Mouse (Mus musculus) fat pad, adult 2 months (tissue): Measurements from ENCODE around the gene Alkbh2.

Experiments
- DNase-seq: peaks from one replicate; pipeline ENCODE4 v3.0.0-alpha.2; 2011; ENCODE audit warnings: low read depth, low spot score; ENCODE audit errors: extremely low read depth

Gene Alkbh2

DNA sequence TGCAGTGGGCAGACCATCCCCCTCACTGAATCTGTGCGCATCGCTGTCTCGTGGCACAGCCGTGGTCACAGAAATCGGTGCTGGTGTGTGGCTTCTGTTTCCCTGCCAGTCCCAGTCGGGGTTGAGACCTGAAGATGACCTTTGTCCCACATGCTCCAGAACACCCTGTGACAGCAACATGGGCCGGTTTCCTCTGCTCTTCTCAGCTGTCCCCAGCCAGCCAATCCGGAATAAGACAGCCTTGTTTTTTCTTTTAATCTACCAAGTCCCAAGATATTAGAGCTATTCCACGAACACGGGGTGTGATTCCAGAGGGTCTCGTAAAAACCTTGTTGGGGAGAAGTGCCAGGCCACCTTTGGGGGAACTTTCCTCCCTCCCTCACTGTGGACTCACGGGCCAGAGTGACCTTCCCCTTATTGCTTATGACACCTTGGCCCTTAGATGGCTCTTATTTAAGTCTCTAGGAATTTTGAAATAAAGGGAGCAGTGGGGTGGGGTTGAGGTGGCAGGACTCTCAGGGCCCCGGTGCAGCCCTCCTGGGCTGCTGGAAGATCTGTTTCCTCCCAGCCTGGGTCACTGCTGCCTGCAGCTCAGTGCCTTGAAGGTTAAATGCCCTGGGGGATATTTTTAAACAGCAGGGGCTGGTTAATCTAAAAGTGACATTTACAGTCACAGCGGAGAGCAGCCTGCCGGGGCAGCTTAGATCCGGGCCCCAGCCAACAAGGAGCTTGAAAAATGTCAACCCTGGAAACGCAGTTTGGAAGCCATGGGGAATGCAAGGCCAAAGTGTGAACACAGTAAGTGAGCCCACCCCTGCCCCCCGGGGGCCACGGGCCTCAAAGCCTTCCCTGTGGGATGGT lies 18.2 kb upstream of the Alkbh2 start, which contains the start of gene Acacb:
Gene Acacb, plus strand, starts transcription at position 508 of the 861 bp plus-strand sequence.
- no peak for DNase-seq

DNA sequence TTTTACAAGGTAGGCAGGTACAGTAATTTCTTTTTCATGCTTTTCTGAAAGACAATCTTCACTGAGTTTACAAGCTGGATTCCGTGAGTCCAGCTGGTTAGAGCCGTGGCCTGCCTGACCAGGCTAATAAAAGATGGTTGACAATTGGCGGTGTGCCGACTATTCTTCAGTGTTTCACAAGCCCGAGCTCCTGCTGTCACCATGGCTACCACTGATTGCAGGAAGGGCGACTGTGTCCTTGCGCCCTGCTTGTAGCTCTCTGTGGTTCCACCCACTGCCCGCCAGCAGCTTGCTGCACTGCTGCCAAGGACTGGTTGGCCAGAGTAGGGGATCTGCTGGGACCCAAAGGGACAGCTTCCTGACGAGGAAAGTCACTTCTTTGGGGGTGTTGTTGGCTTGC lies 11.2 kb upstream of the Alkbh2 start:
- no peak for DNase-seq

DNA sequence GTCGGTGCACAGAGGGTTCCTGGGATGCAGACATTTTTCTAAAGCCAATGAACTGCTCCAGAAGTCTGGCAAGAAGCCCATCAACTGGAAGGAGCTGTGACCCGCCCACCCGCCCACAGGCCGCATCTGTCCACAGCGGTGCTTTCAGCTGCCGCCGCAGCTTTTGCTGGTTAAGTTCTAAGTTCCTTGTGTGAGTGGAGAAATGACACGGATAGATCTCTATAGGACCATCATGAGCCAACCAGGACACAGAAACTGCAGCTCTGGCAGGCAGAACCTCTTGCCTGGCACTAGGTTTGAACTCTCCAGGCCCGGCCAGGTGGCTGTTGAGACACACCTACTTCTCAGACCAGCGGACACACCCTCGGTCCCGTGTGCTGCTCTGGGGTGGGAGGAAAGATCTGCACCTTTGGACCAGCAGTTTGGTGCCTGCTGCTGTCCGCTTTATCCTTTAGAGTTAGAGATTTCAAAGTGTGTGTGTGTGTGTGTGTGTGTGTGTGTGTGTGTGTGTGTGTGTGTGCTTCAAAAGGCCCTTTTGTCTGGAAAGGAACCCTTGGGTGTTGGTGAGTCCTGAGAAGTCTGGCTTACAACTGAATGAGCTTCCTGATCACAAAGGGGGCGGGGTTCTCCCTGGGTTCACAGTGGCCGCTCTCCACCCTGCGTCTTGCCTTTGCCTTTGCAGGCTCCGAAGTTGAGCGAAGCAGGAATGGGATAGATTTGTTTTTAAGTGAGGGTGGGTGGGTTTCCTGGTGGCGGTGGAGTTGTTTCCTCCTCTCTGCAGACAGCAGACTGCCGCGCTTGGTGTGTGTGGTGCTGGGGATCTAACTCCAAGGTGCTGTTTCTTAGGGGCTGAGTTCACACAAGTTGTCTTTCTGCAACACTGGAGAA lies 10.5 kb upstream of the Alkbh2 start:
- no peak for DNase-seq

DNA sequence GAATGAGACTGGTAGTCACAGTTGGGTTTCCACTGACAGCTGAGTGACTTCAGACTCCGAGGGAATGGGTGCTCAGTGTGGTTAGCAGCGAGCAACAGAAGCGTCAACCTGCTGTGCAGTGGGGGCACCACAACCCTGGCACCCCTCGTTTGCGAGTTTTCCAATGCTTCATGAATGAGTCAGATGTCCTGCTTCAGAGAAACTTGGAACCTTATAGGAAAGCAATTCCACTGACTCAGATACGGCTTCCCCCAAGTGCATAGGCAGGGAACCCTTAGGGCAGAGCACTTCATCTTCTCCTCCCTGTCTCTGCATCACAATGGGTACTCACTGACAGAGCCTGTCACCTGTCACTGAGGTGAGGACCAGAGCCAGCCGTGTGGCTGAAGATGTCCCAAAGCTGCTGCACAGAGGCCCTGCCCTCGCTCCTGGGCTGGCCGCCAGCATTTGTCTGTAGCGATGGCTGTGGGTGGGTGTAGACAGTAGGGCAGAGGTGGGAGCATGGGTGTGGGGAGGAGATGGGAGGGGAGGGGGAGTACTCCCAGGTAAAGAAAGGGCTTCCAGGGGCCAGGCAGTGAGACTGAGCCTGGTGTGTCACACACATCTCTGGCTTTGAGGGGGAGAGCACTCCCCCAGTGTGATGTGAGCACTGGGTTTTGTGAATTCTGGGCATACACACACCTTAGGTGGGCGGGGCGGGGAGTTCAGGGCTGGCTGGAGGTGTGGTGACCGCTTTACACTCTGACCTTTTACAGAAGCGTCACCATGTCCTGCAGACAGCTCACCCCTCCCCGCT lies 9.7 kb upstream of the Alkbh2 start:
- DNase-seq, result no peak

DNA sequence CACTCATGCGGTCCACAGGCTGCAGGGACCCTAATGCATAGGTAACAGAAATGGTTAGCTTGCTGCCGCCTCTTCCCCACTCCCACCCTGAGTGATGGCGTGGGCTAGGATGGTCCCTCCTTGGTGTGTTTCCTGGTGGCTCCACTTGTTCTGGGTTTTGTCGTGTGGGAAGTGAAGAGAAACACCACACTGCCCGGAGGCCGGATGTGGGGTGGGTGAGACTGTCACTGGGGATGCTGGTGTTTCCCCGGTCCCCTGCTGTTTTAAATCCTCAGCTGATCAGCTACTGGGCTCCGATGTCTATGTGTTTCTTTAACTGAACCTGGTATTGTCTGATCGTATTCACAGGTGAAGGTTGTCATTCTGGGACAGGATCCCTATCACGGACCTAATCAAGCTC lies 7.5 kb upstream of the Alkbh2 start:
- DNase-seq, result no peak

DNA sequence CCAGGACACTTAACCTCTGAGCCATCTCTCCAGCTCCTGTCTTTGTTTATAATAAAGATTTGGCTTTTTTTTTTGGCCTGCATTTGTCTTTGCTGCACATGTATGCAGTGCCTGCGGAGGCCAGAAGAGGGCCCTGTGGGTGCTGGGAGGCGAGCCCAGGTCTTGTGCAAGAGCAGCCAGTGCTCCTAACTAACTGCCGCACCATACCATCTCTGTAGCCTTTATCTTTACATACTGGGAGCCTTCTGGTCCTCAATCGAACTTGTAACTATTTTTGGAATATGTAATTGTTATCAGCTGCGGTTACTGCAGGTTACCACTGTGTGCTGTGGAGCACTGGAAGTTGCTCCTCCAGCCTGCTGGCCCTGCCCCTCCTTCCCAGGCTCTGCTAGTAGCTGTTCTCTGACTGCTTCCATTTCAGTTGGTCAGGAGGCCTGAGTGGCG lies 6.1 kb upstream of the Alkbh2 start:
- DNase-seq, result no peak

DNA sequence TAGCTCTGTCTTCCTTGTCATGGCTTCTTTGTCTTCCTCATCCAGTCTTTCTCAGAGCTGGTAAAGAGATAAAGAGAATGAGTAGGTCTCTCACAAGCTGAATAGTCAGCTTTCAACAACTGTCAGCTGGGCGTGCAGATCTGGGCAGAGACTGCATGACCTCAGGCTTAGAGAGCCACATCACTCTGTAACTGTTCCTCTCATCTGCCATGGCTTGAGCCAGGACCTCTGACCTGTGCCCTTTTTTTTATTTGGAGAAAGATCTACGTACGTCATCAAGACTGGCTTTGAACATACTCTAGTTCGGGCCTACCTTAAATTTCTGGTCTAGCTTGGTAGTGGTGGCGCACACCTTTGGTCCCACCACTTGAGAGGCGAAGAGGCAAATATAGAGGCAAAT lies 4.8 kb upstream of the Alkbh2 start:
- no peak for DNase-seq

DNA sequence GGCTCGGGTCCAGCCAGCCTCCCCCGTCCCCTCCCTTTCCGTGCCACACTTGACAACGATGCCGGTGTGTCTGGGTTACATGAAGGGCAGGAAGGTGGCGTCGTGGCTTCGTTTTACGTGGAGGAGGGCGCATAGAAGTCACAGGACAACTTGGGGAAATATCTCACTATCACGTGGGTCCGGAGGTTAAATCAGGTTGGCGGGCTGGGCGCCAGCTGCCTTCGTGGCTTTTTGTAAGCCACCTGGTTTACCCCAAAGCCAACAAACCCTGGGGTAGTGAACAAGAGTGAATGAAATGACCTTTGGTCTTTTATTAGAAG lies 3.5 kb upstream of the Alkbh2 start:
- no peak for DNase-seq

DNA sequence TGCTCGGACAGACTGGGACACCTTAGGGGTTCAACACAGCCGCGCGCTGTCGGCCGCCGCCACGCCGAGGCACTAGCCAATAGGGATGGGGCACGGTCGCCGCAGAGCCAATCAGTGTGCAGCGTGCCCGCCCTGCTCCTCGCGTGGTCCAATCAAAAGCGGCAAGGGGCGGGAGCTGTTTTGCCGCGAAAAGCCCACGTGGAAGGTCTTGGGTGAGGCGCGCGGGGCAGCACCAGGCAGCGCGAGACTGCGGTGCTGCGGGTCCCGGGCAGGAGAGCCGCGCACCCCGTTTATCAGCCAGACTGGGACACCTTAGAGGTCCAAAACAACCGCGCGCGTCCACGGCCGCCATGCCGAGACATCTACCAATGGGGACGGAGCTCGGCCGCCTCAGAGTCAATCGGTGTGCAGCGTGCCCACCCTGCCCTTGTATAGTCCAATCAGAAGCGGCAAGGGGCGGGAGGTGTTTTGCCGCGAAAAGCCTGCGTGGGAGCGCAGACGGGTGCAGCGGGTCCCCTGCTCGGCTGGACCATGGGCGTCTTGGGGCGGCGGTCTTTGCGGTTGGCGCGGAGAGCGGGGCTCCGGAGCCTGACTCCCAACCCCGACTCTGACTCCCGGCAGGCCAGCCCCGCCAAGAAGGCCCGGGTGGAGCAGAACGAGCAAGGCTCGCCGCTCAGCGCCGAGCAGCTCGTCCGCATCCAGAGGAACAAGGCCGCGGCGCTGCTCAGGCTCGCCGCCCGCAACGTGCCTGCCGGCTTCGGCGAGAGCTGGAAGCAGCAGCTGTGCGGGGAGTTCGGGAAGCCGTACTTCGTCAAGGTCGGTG lies 2.9 kb upstream of the Alkbh2 start:
- no peak for DNase-seq

DNA sequence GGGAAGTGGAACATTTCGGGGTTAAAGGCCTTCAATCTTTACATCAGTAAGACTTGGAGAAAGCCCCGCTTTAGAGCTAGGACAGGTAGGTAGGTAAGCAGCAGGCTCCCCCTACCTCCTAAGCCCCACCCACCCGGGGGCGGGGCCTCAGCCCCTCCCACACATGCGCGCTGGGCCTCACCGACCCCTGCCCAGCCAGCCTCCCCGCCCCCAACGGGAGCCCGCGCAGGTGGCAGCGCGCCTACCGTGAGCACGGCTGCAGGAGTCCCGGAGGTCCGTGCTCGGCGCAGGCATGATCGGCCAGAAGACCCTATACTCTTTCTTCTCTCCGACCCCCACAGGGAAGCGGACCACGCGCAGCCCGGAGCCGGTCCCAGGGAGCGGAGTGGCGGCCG lies 2.2 kb upstream of the Alkbh2 start, which contains the start of gene Ung:
Gene Ung, plus strand, starts transcription at position 176 of the 395 bp plus-strand sequence.
- no peak for DNase-seq

DNA sequence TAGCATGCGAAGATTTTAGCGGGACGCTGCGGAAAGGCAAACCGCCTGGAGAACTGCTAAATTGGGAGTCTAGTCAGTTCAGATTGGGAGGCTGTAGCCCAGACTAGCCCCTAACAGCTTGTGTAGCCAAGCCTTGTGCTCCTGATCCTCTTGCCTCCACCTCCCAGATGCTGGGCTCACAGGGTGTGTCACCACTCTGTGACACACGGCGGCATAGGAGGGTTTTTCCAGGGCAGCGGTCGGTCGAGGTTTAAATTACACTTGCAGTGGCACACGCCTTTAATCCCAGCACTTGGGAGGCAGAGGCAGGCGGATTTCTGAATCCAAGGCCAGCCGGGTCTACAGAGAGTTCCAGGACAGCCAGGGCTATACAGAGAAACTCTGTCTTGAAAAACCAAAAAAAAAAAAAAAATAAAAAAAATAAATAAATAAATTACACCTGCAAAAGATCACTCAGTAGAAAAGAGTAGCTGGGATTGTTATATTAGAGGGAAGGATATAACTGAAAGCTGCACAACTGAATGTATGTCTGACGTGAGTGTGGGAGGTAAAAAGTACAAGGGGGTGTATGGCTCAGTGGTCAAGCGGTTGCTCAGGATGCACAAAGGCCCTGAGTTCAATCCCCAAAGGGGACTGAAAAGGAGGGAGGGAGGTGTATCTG lies 1.7 kb upstream of the Alkbh2 start:
- no peak for DNase-seq

DNA sequence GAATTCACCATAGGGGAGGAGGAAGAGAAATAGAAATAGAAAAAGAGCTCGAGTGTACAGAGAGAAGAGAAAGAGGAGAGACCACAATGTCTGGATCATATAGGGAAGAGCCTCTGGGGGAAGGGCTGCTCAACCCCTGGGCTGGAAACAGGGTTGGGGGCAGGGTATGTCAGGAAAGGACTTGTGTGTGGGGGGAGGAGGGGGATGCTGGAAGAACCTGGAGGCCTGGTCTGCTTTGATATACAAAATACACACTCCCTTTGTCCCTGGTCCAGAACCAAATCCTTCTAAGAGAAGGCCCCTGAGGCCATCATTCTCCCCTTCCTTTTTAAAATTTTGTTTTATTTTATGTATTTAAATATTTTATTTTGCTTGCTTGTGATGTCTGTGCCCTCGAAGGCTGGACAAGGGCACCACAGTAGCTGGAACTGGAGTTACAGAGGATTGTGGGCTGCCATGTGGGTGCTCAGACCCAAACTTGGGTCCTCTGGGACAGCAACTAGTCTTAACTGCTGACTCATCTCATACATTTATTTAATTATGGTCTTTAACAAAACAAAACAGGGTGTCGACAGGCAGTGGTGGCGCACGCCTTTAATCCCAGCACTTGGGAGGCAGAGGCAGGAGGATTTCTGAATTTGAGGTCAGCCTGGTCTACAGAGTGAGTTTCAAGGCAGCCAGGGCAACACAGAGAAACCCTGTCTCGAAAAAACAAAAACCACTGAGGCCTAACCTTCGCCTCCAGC lies 1.3 kb downstream of the Alkbh2 start:
- no peak for DNase-seq

DNA sequence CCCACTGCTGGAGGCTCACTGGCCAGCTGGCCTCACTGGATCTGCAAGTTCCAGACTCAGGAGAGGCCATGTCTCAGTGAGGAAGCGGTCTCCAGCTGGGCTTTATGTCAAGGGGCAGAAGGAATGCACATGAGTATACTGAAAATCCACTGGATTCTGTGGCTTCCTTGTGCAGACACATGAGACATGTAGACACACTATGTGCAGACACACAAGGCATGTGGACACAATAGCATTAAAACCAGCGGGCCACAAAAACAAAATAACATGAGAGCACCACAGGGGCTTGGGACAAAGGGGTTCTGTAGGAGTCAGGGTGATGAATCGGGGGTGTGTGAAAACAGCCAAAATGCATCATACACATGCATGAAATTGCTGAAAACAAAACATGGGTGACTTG lies 2.0 kb downstream of the Alkbh2 start:
- DNase-seq, result no peak

DNA sequence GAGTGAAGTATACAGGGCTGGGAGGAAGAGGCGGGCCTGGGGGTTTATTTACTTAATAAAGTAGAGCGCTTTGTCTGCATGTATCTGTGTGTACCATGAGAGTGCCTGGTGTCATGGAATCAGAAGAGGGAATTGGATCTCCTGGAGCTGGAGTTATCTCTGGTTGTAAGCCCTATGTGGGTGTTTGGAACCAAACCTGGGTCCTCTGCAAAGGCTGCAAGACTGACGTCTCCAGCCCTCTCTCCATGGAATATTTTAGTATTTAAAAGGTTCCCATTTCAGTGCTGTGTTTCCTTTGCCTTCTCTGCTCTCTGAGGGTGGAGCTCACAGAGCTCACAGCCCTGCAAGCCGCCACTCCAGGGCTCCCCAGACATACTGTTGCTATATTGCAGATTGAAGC lies 8.2 kb downstream of the Alkbh2 start:
- DNase-seq, result no peak

DNA sequence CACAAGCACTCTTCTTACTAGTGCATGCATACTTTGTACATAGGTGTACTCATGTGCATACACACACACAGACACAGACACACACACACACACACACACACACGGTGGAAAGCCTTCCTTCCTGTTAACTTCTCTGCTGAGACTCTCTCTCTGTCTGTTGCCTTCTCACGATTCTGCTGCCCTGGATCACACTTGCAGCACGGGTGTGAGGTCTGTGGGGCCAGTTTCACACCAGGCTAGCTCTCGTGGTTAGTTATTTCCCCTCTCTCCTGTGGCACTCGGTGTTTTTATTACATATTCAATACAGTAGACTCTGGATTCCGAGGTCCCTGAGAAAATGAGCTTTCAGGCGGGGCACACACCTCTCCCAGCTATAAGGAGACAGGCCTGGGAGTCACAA lies 11.4 kb downstream of the Alkbh2 start:
- DNase-seq, result no peak

DNA sequence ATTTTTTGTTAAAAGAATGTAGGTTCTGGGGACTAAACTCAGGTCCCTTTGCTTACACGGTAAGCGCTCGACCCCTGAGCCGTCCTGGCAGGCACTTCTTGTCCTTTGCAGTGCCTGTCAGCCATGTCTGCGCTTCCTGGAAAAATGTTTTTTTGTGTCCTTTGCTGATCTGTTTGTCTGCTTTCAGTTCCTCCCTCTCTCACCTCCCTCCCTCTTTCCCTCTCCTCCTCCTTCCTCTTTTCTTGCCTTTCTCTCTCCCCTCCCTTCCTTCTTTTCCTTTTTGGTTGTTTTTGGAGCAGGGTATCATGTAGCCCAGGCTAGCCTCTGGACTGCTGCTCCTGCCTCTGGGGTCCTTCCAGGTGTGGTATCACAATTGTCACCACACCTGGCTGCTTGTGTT lies 13.0 kb downstream of the Alkbh2 start:
- DNase-seq, result no peak

DNA sequence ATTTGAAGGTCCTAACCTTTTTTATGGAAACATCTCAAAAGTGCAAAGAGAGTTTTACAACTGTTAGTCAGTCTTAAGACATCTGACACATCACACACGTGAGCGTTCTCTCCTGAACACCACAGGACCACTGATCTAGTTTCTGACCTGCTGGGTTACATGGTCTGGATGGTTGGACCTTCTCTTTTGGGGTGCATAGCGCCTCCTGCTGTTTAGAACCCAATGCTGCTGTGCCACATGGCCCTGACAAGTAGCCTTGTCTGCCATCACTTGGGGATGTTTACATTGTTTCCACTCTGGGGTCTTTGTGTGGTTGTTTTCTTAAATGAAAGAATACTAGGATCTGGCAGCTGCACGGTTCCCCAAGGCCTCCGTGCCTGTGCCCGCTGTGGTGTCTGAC lies 14.7 kb downstream of the Alkbh2 start:
- no peak for DNase-seq

DNA sequence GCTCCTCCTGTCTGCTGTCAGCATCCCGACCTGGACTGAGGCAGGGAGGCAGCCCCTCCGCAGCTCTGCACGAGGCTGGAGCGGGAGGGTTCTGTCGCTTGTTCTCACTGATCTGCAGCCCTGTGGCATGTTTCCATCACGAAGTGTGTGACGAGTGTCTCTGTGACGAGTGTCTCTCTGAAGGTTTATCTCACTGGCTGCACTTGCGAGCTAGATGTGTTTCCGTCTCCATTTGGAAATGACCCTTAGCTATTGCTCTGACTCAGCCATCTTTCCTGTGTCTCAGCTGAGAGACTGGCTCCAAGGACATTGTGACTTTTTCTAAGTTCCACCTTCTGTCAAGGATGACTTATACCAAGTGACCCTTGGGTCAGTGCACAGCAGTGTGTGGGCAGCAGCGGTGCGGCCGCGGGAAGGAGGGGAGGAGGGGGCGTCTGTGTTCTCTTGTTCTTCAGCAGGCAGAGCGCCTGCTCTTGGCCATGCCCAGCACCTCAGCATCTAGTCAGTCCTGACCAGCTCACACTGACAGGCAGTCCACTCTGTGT lies 21.6 kb downstream of the Alkbh2 start:
- DNase-seq, result no peak

DNA sequence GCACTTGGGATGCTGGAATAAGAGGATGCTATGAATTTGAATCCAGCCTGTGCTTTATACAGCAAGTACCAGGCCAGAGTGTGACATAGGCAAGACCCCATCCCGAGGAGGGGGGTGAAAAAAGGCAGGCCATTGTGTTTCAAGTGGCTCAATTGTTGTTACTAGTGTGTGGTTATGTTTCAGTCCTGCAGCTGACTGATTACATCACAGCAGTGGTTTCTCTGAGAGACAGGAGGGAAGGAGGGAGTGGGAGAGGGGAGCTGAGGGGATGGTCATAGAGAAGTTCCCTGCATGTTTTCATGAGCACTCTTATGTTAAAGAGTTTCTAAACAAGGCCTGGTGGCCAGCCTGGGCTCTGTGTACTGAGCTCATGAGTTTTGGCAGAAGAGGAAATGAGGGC lies 25.2 kb downstream of the Alkbh2 start:
- DNase-seq, result no peak
